Mouse (Mus musculus) forebrain, postnatal 0 days (tissue): ENCODE measurements around the gene Atp6v0e. TPM values are rescaled to one million over a fixed set of nuclear protein-coding genes. Genes with fewer than 3 reads are reported as not detected.

Experiments
- ATAC-seq: fragments of 200-750 bp; cut with Nextera tagmentation; 2 replicates; pipeline ENCODE4 v1.8.0; 2017; ENCODE audit warnings: mild to moderate bottlenecking, moderate library complexity
- DNase-seq: peaks from one replicate; pipeline ENCODE4 v3.0.0-alpha.2; 2015
- H3K27ac ChIP-seq: fragments of 300-500 bp; sonication (generic); 2 replicates; pipeline ENCODE4 v1.5.1; 2014; ENCODE audit warnings: low read depth, mild to moderate bottlenecking, antibody characterized with exemption, low read length, moderate library complexity, mixed read lengths
- H3K27me3 ChIP-seq: fragments of 300-500 bp; sonication (generic); 2 replicates; pipeline ENCODE4 v1.6.1; 2014; ENCODE audit warnings: mild to moderate bottlenecking, low read length, mixed read lengths; ENCODE audit not compliant: insufficient read depth
- H3K36me3 ChIP-seq: fragments of 300-500 bp; sonication (generic); 2 replicates; pipeline ENCODE4 v1.6.1; 2014; ENCODE audit warnings: mild to moderate bottlenecking, moderate library complexity; ENCODE audit not compliant: insufficient read depth
- H3K4me1 ChIP-seq: fragments of 300-500 bp; sonication (generic); 2 replicates; pipeline ENCODE4 v1.6.1; 2014; ENCODE audit warnings: antibody characterized with exemption; ENCODE audit not compliant: insufficient read depth
- H3K4me2 ChIP-seq: fragments of 300-500 bp; sonication (generic); 2 replicates; pipeline ENCODE4 v1.6.1; 2014; ENCODE audit warnings: low read depth, mild to moderate bottlenecking, moderate library complexity
- H3K4me3 ChIP-seq: fragments of 300-500 bp; sonication (generic); 2 replicates; pipeline ENCODE4 v1.5.1; 2014; ENCODE audit warnings: low read depth, low read length, mixed read lengths
- H3K9ac ChIP-seq: fragments of 300-500 bp; sonication (generic); 2 replicates; pipeline ENCODE4 v1.6.1; 2014; ENCODE audit warnings: mild to moderate bottlenecking
- H3K9me3 ChIP-seq: fragments of 300-500 bp; sonication (generic); 2 replicates; pipeline ENCODE4 v1.6.1; 2016; ENCODE audit warnings: low read length
- CTCF ChIP-seq: sonication (generic); IDR thresholded peaks from 2 replicates; pipeline ENCODE4 v1.5.1; 2016; ENCODE audit warnings: antibody characterized with exemption, control low read depth, low read depth
- WGBS: fragments of 180-500 bp; shearing (Covaris S2); extraction: QIAGEN DNeasy Blood & Tissue Kit; methylation state at CpG from one replicate; pipeline ENCODE4 v1.1.7; 2014; 5-methylcytosine and 5-hydroxymethylcytosine counted together
- polyA plus RNA-seq: library from polyadenylated mRNA; unstranded; fragments of >200 nt; fragmentation: Nextera tagmentation; extraction: Ambion mirVana; gene quantifications from 2 replicates; pipeline ENCODE4 v1.2.1, GENCODE M21; 2015
- total RNA-seq: library from RNA; depleted of rRNA; stranded (reverse); fragments of >200 nt; gene quantifications from 2 replicates; pipeline ENCODE4 v1.2.3, GENCODE M21; 2014

Atp6v0e gene
- total and polyA plus RNA-seq, 2 experiments from 2014 or later = 71.9 to 106 TPM

- no peak for TF ChIP-seq CTCF
- Histone ChIP-seq H3K4me1 (no peaks in the 10 kb centered on the region), H3K4me3 (no peak overlapping the region), H3K9me3 (no peaks in the 10 kb centered on the region), H3K36me3 (peaks cover 48% of the 10 kb centered on the region), H3K27ac (peak overlapping the region; percentile 31; the same call in 1 of the 2 replicates), H3K4me2 (no peak overlapping the region), H3K9ac (no peak overlapping the region), H3K27me3 (no peaks in the 10 kb centered on the region)
- ATAC-seq = no peak
- WGBS = 69% methylated on average over 17 of the region's 17 CpGs
- peak; percentile 53 for DNase-seq
These were observed 42.0 kb upstream of the Atp6v0e start for GRCm38 (mm10) chr17:26620786-26621766.

DNA sequence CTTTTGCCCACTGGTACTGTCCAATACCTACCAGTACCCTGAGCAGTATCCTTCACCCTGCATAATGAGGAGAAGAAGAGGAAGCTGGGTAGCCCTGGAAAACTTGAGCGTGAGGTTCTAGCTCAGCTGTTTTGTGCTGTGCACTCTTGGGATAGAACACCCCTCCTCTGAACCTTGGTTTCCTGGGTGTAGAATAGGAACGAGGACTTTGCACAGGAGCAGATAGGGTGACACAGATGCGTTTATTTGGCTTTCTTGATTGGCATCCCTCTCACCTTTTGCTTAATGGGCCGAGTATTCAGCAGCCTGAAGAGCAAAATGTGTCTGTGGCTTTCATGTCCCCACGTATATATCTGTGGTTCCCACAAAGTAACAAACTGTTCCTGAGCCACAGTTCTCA is 41.1 kb upstream of the Atp6v0e start:
- no peaks in the 10 kb centered on the region for H3K27me3 ChIP-seq
- DNase-seq (no peak), ATAC-seq (no peak)
- peaks cover 48% of the 10 kb centered on the region for H3K36me3 ChIP-seq
- no peak overlapping the region for H3K4me2 ChIP-seq
- H3K4me1 ChIP-seq = no peaks in the 10 kb centered on the region
- no peaks in the 10 kb centered on the region for H3K9me3 ChIP-seq
- 87% methylated on average over 5 of the region's 5 CpGs for WGBS
- no peak overlapping the region for H3K9ac ChIP-seq
- no peak overlapping the region for H3K27ac ChIP-seq
- TF ChIP-seq CTCF = no peak
- H3K4me3 ChIP-seq = no peak overlapping the region

DNA sequence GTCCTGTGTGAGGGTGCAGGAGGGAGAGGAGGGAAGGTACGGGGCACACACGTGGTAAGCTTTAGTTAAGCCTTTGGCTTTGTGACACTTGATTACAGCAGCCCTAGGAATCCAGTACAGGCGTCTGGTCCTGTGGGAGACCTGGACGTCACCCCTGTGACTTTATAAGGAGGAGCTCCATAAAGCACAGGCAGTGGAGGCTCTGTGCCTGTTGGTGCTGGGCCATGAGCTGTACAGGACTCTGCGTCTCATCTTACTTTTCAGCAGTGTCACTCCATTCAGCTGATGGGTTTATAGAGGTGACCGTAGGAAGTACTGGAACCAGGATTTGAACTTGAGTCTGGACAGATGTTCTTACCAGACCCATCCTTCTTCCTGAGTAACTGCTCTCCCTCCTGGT is 39.0 kb upstream of the Atp6v0e start:
- no peak overlapping the region for H3K4me3 ChIP-seq
- peaks cover 56% of the 10 kb centered on the region for H3K36me3 ChIP-seq
- H3K4me2 ChIP-seq = no peak overlapping the region
- no peak for TF ChIP-seq CTCF
- WGBS = 90% methylated on average over 6 of the region's 6 CpGs
- no peaks in the 10 kb centered on the region for H3K27me3 ChIP-seq
- no peaks in the 10 kb centered on the region for H3K4me1 ChIP-seq
- no peak for ATAC-seq
- no peak overlapping the region for H3K9ac ChIP-seq
- no peak for DNase-seq
- H3K27ac ChIP-seq = no peak overlapping the region
- no peaks in the 10 kb centered on the region for H3K9me3 ChIP-seq

GRCm38 (mm10) chr17:26624999-26625398 is 38.0 kb upstream of the Atp6v0e start:
- no peak overlapping the region for H3K27ac ChIP-seq
- DNase-seq (no peak), ATAC-seq (no peak)
- TF ChIP-seq CTCF = no peak
- WGBS = 90% methylated on average over 10 of the region's 10 CpGs
- H3K9me3 ChIP-seq = no peaks in the 10 kb centered on the region
- H3K4me3 ChIP-seq = no peak overlapping the region
- no peak overlapping the region for H3K9ac ChIP-seq
- peaks cover 66% of the 10 kb centered on the region for H3K36me3 ChIP-seq
- no peaks in the 10 kb centered on the region for H3K4me1 ChIP-seq
- no peak overlapping the region for H3K4me2 ChIP-seq
- H3K27me3 ChIP-seq = no peaks in the 10 kb centered on the region

DNA sequence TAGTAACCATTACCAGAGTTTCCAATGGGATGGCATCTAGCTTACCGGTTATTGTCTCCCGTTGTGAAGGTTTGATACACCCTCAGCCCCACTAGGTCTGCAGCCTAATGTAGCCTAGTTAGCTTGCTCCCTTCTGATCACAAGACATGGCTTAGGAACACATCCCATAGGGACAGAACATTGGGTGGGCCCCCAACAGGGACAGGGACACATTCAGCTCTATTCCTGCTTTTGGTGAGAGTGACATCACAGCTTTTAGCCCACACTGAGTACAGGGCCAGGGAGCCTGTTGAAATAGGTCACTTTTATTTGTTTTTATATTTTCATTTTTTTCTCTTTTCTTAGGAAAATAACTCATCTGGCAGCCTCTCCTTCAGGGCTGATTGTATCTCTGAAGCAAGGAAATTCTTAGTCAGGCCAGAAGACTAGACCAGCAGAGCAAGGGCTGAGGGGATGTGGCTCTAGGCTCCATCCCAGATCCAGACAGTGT is 37.5 kb upstream of the Atp6v0e start:
- H3K4me2 ChIP-seq = no peak overlapping the region
- H3K36me3 ChIP-seq = peaks cover 71% of the 10 kb centered on the region
- no peaks in the 10 kb centered on the region for H3K9me3 ChIP-seq
- 93% methylated on average over 2 of the region's 2 CpGs for WGBS
- no peak overlapping the region for H3K27ac ChIP-seq
- no peaks in the 10 kb centered on the region for H3K4me1 ChIP-seq
- no peak overlapping the region for H3K9ac ChIP-seq
- DNase-seq (no peak), ATAC-seq (no peak)
- no peak overlapping the region for H3K4me3 ChIP-seq
- H3K27me3 ChIP-seq = no peaks in the 10 kb centered on the region
- no peak for TF ChIP-seq CTCF

DNA sequence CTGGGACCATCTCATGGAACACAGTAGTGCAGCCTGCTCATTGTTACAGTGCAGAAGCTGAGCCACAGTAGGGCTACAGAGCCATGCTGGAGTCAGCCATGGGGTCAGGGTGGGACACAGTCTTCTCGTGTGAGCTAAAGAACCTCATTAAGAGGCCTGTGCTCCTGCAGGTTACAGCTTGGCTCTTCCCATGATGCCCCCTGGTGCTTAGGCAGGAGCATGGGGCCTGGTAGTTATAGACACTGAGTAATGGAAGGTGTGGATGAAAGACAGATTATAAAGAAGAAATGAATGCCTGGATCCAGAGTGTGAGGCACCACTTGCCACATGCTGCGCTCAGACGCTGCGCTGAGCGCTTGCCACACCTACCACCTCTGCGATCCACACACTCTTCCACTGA is 34.6 kb upstream of the Atp6v0e start:
- H3K27me3 ChIP-seq = no peaks in the 10 kb centered on the region
- no peak for ATAC-seq
- no peaks in the 10 kb centered on the region for H3K4me1 ChIP-seq
- H3K4me2 ChIP-seq = no peak overlapping the region
- TF ChIP-seq CTCF = peak; percentile 39
- no peaks in the 10 kb centered on the region for H3K9me3 ChIP-seq
- H3K9ac ChIP-seq = no peak overlapping the region
- H3K36me3 ChIP-seq = peaks cover 80% of the 10 kb centered on the region
- H3K4me3 ChIP-seq = no peak overlapping the region
- WGBS = 83% methylated on average over 6 of the region's 6 CpGs
- H3K27ac ChIP-seq = no peak overlapping the region
- DNase-seq = no peak

- H3K4me1 ChIP-seq = no peaks in the 10 kb centered on the region
- ATAC-seq (no peak), DNase-seq (no peak)
- no peak overlapping the region for H3K4me3 ChIP-seq
- H3K9me3 ChIP-seq = no peaks in the 10 kb centered on the region
- H3K36me3 ChIP-seq = peaks cover 78% of the 10 kb centered on the region
- no peak overlapping the region for H3K4me2 ChIP-seq
- TF ChIP-seq CTCF = no peak
- no peaks in the 10 kb centered on the region for H3K27me3 ChIP-seq
- H3K27ac ChIP-seq = no peak overlapping the region
- WGBS = 91% methylated on average over 3 of the region's 3 CpGs
- H3K9ac ChIP-seq = no peak overlapping the region
These were observed 34.1 kb upstream of the Atp6v0e start for GRCm38 (mm10) chr17:26628936-26629335.
